Mouse (Mus musculus) erythroblast, adult 5-6 weeks (primary cell): ENCODE data around the gene Dag1. TPM values are rescaled to one million over a fixed set of nuclear protein-coding genes. Genes with fewer than 3 reads are reported as not detected.
"Not testable (repeated sequence)": the region's sequence is repeated elsewhere in the genome, so short reads cannot be mapped to it uniquely, and the experiment has no call there.

ENCODE experiments used
- ATAC-seq: replicated peaks from 2 replicates; pipeline ENCODE4 v1.8.0; 2016; ENCODE audit warnings: moderate number of reproducible peaks, mild to moderate bottlenecking, moderate TSS enrichment, inconsistent platforms; ENCODE audit not compliant: poor library complexity, low FRiP score, severe bottlenecking
- total RNA-seq, 2 experiments: library from RNA; stranded (forward) in 1 of 2; stranded (reverse) in 1 of 2; fragments of 150-400 nt in 1 of 2; fragments of 200-764, 138-1000 nt in 1 of 2; gene quantifications; 2 replicates each; pipeline versions ENCODE4 v1.2.3 to v1.2.4; 2015 to 2017; ENCODE audit warnings: low replicate concordance in 2 of 2

Gene Dag1
- 1.7 and 6.7 TPM in 2 replicates for total RNA-seq (2015; ENCODE audit: low replicate concordance)
- total RNA-seq (2017; ENCODE audit: low replicate concordance) = 1.7 TPM in 2 replicates

- peak; percentile 94 for ATAC-seq
Measured at GRCm38 (mm10) chr9:108263690-108264190, at the start of gene Dag1. Dag1 (minus strand) TSS chr9:108263958.

- no peak for ATAC-seq
Measured at GRCm38 (mm10) chr9:108308141-108308540, 44.4 kb upstream of the Dag1 start.

GRCm38 (mm10) chr9:108307021-108307807, 43.5 kb upstream of the Dag1 start:
- ATAC-seq = peak; percentile 44

- peak; percentile 46 for ATAC-seq
Measured at GRCm38 (mm10) chr9:108306571-108306980, 42.8 kb upstream of the Dag1 start.

- peak; percentile 81 for ATAC-seq
Measured at GRCm38 (mm10) chr9:108305629-108306520, 42.1 kb upstream of the Dag1 start, which contains the start of the genes Rhoa and Tcta. Rhoa (plus strand) TSS chr9:108306129. Tcta (minus strand) TSS chr9:108306160.

GRCm38 (mm10) chr9:108305170-108305569, 41.4 kb upstream of the Dag1 start:
- ATAC-seq = peak; percentile 33

- no peak for ATAC-seq
Measured at GRCm38 (mm10) chr9:108304716-108305115, 41.0 kb upstream of the Dag1 start.

- no peak for ATAC-seq
Measured at GRCm38 (mm10) chr9:108301853-108302252, 38.1 kb upstream of the Dag1 start.

GRCm38 (mm10) chr9:108296453-108297355, 32.9 kb upstream of the Dag1 start, which contains the start of gene Amt:
Amt (plus strand) TSS chr9:108296853.
- 0 out of 2 replicates have a peak, but pooled peaks have one; percentile 20 for ATAC-seq

GRCm38 (mm10) chr9:108290773-108291172, 27.0 kb upstream of the Dag1 start:
- ATAC-seq = no peak

GRCm38 (mm10) chr9:108290016-108290750, 26.4 kb upstream of the Dag1 start, which contains the start of gene Nicn1:
Nicn1 (plus strand) TSS chr9:108290429.
- ATAC-seq = peak; percentile 99

- no peak for ATAC-seq
Measured at GRCm38 (mm10) chr9:108289347-108289746, 25.6 kb upstream of the Dag1 start.

- not testable (repeated sequence) for ATAC-seq
Measured at GRCm38 (mm10) chr9:108287526-108288238, 23.9 kb upstream of the Dag1 start.

GRCm38 (mm10) chr9:108284410-108284809, 20.7 kb upstream of the Dag1 start:
- peak; percentile 98 for ATAC-seq

GRCm38 (mm10) chr9:108280071-108280828, 16.5 kb upstream of the Dag1 start:
- no peak for ATAC-seq

GRCm38 (mm10) chr9:108278697-108279450, 15.1 kb upstream of the Dag1 start:
- ATAC-seq = peak; percentile 76
